Mouse (Mus musculus): Measurements from ENCODE around the gene Mical2.

Gene Mical2

DNA sequence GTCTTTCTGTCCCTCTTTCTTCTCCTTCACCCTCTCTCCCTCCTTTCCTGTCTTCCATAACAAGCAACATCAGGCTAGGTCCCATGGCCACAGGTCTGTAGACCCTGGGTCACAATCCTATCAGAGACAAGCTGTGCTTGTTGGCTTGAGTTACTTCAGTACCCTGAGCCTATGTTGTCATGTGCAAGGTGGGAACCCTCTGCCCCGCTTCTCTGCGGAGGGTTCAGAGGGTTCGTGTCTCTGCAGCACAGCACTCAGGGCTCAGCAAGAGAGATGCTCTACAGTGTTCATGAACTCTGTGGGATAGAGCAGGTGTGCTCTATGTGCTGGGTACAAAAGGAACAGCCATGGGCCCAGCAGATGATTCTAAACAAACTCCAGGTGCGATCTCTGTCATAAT lies 16.0 kb upstream of the Mical2 start:
- DNase-seq (ENCODE audit: inconsistent ontology term) = no peak

- peak; percentile 39 for DNase-seq (ENCODE audit: inconsistent ontology term)
These were observed 12.5 kb upstream of the Mical2 start for GRCm38 (mm10) chr7:112212921-112213721.

- no peak for DNase-seq (ENCODE audit: inconsistent ontology term)
These were observed 9.8 kb upstream of the Mical2 start for GRCm38 (mm10) chr7:112215871-112216270.

DNA sequence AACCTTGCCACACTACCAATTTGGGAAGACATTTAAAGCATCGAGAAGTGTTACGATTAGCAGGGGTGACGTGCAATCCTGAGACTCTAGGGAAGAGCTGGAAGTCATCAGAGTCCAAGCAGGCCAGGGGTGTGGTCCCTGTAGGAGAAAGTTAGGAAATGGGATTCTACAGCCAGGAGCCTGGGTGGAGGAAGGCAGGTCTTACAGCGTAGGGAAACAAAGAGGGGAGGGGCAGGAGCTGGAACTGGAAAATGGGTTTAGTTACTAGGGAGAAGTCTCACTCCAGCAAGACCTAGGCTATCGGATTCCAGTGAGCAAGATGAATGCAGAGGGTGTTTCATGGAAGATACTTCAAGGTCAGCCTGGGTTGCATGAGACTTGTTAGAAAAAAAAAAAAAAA lies 8.9 kb upstream of the Mical2 start:
- DNase-seq (ENCODE audit: inconsistent ontology term) = no peak

- DNase-seq (ENCODE audit: inconsistent ontology term) = no peak
These were observed 8.4 kb upstream of the Mical2 start for GRCm38 (mm10) chr7:112217208-112217607.

DNA sequence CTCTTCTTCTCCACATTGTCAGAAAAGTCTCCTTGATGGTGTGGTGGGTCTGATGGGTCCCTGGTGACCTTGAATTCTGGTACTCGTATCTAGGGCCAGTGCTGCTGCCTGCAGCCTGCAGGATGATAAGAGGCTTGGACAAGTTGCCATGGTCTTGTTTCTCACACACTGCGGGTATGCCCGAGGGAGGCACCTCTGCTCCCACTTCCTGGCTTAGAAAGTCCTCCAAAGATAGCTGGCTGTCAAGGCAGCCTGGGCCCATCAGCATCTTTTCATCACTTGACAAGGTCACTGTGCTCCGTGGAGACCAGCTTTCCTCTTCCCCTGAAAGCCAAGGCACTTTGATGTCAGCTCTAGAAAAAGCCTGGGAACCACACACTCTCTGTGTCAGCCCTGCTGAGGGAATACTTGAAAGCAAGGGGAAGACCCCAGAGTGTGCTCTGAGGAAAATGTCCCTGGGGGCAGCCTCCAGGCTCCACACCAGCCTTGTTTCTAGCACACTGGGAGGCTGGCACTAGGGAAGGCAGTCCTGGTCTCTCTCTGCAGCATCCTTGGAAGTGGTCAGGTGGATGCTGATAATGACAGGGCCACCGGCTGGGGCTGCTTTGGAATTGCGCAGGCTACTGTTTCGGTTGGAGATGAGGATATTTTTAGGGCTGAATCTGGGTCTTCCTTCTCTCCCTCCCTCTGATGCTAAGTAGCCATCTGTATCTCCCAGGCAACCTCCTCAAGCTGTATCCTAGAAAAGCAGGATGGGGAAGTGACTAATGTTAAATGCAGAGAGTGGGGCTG lies 2.7 kb upstream of the Mical2 start:
- no peak for DNase-seq (ENCODE audit: inconsistent ontology term)

GRCm38 (mm10) chr7:112224854-112225253 lies 802 bp upstream of the Mical2 start:
- DNase-seq (ENCODE audit: inconsistent ontology term) = no peak

- DNase-seq (ENCODE audit: inconsistent ontology term) = peak; percentile 61
These were observed 1.0 kb downstream of the Mical2 start for GRCm38 (mm10) chr7:112226446-112227265.

DNA sequence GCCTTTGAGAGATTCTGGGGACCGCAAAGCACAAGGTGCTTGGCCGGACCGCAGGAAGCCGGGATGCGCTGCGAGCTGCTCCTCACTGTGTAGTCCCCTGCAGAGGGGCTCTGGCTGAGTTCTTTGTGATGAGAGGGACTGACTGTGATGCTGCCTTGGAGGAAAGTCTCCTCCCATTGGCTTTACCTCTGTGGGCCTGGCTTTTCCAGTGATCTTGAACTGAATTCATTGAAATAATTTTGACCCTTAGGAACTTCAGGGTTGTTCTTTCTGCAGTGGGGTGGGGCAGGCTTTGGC lies 1.6 kb downstream of the Mical2 start:
- no peak for DNase-seq (ENCODE audit: inconsistent ontology term)

- DNase-seq (ENCODE audit: inconsistent ontology term) = no peak
These were observed 3.3 kb downstream of the Mical2 start for GRCm38 (mm10) chr7:112228827-112229498.

DNA sequence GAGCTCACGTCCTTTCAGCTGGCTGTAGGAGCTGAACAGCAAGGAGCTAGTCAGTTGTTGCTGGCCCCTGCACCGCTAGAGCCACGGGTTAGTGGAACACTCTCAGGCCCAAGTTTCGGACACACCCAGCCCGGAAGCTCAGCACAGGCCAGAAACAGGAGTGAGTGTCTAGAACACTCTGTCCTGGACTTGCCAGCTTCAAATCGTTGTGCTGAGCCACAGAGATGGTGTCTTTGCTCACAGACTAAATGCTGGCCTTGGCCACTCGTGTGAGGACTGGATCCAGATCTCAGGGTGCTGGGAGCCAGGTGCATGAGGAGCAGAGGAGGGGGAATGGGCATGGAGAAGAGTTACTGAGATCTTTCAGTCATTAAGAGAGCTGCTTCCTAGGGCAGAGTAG lies 6.1 kb downstream of the Mical2 start:
- no peak for DNase-seq (ENCODE audit: inconsistent ontology term)

GRCm38 (mm10) chr7:112233345-112234005 lies 7.8 kb downstream of the Mical2 start:
- no peak for DNase-seq (ENCODE audit: inconsistent ontology term)

GRCm38 (mm10) chr7:112234410-112234809 lies 8.8 kb downstream of the Mical2 start:
- no peak for DNase-seq (ENCODE audit: inconsistent ontology term)

- no peak for DNase-seq (ENCODE audit: inconsistent ontology term)
These were observed 9.8 kb downstream of the Mical2 start for GRCm38 (mm10) chr7:112235493-112235892.

GRCm38 (mm10) chr7:112237211-112237610 lies 11.6 kb downstream of the Mical2 start:
- no peak for DNase-seq (ENCODE audit: inconsistent ontology term)

DNA sequence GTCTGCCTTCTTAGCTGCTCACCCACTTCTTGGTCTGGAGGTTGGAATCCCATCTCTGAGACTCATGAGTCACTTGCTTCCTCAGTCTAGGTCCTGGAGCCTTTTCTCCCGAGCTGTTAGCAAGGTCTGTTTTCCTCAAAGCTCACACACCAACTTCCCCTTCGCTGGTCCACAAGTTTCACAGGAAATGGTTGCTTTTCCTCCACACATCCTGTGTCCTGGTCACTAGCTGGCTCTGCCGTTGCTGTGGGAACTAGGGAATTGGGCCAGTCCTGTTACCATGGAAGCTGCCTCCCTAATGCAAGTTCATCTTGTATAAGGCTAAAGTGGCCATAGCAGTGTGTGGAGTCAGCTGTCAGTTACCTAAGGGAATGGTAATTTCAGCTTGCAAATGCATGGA lies 12.2 kb downstream of the Mical2 start:
- no peak for DNase-seq (ENCODE audit: inconsistent ontology term)

GRCm38 (mm10) chr7:112238768-112239728 lies 13.4 kb downstream of the Mical2 start:
- DNase-seq (ENCODE audit: inconsistent ontology term) = no peak

DNA sequence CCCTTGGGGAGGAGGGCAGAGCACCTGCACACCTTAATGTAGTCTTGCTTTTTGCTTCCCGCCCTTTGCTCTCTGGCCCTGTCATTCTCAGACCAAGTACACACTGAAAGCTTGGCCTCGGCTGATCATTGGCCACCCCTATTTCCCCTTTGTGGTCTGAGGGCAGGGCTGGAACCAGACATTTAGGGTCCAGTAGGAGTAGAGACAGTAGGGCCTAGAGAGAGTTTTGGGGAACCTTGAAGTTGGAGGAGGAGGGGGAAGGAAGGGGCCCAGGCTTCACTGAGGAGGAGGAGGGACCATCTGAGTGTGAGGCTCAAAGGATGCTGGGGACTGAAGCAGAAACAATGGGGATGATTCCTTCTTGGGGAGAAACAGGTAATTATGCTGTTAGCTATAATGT lies 15.1 kb downstream of the Mical2 start:
- DNase-seq (ENCODE audit: inconsistent ontology term) = no peak

- no peak for DNase-seq (ENCODE audit: inconsistent ontology term)
These were observed 15.7 kb downstream of the Mical2 start for GRCm38 (mm10) chr7:112241211-112241944.
